Mouse (Mus musculus) brown adipose tissue, adult 24 weeks (tissue): ENCODE data around the gene Mybbp1a. TPM values are rescaled to one million over a fixed set of nuclear protein-coding genes. Genes with fewer than 3 reads are reported as not detected.

Experiments
- H3K27ac ChIP-seq: fragments of 200-500 bp; replicated peaks from 2 replicates; pipeline ENCODE4 v1.5.1; 2012; ENCODE audit warnings: low read depth, mild to moderate bottlenecking, low read length
- H3K4me1 ChIP-seq: fragments of 200-500 bp; 2 replicates; pipeline ENCODE4 v1.6.1; 2012; ENCODE audit warnings: low read length, mixed read lengths; ENCODE audit not compliant: control insufficient read depth, insufficient read depth, insufficient read length
- H3K4me3 ChIP-seq: fragments of 200-500 bp; 2 replicates; pipeline ENCODE4 v1.5.1; 2012; ENCODE audit warnings: low read depth, mild to moderate bottlenecking, low read length, moderate library complexity; ENCODE audit not compliant: insufficient read depth
- polyA plus RNA-seq: library from polyadenylated mRNA; stranded (reverse); fragments of >200 nt; gene quantifications from 2 replicates; pipeline ENCODE4 v1.2.4, GENCODE M21; 2012; ENCODE audit not compliant: missing spikeins, insufficient read depth, insufficient read length

The Mybbp1a gene
- polyA plus RNA-seq, 1 experiment: 23.2 TPM

GRCm38 (mm10) chr11:72474926-72475325 lies 33.8 kb downstream of the Mybbp1a start:
- H3K27ac ChIP-seq: peak overlapping the region; percentile 66
- peaks cover 41% of the 10 kb centered on the region for H3K4me1 ChIP-seq
- H3K4me3 ChIP-seq: no peak overlapping the region

- peak overlapping the region; percentile 66 for H3K27ac ChIP-seq
These were observed 34.3 kb downstream of the Mybbp1a start for GRCm38 (mm10) chr11:72475408-72475807.

GRCm38 (mm10) chr11:72476074-72476625 lies 35.0 kb downstream of the Mybbp1a start:
- Histone ChIP-seq H3K27ac (peak overlapping the region; percentile 56), H3K4me3 (no peak overlapping the region), H3K4me1 (peaks cover 31% of the 10 kb centered on the region)

More at GRCm38 (mm10) chr11:72475408-72475807, 34.3 kb downstream of the Mybbp1a start:
- H3K4me1 ChIP-seq: peaks cover 36% of the 10 kb centered on the region
- H3K4me3 ChIP-seq: no peak overlapping the region

- peak overlapping the region; percentile 77 for H3K27ac ChIP-seq
- peaks cover 37% of the 10 kb centered on the region for H3K4me1 ChIP-seq
- H3K4me3 ChIP-seq: no peak overlapping the region
These were observed 36.0 kb downstream of the Mybbp1a start for GRCm38 (mm10) chr11:72477182-72477581.

GRCm38 (mm10) chr11:72477653-72478052 lies 36.5 kb downstream of the Mybbp1a start:
- peaks cover 42% of the 10 kb centered on the region for H3K4me1 ChIP-seq
- H3K4me3 ChIP-seq: no peak overlapping the region
- H3K27ac ChIP-seq: peak overlapping the region; percentile 77

GRCm38 (mm10) chr11:72478228-72478627 lies 37.1 kb downstream of the Mybbp1a start:
- peaks cover 46% of the 10 kb centered on the region for H3K4me1 ChIP-seq
- peak overlapping the region; percentile 77 for H3K27ac ChIP-seq
- H3K4me3 ChIP-seq: no peak overlapping the region

- Histone ChIP-seq H3K4me3 (no peak overlapping the region), H3K4me1 (peaks cover 42% of the 10 kb centered on the region), H3K27ac (no peak overlapping the region)
These were observed 38.3 kb downstream of the Mybbp1a start for GRCm38 (mm10) chr11:72479499-72479898.

- Histone ChIP-seq H3K4me3 (no peak overlapping the region), H3K4me1 (peaks cover 33% of the 10 kb centered on the region), H3K27ac (no peak overlapping the region)
These were observed 40.2 kb downstream of the Mybbp1a start for GRCm38 (mm10) chr11:72481313-72481712.

- no peak overlapping the region for H3K27ac ChIP-seq
- H3K4me3 ChIP-seq: no peak overlapping the region
- peaks cover 30% of the 10 kb centered on the region for H3K4me1 ChIP-seq
These were observed 40.8 kb downstream of the Mybbp1a start for GRCm38 (mm10) chr11:72481952-72482351.

- Histone ChIP-seq H3K4me1 (peaks cover 25% of the 10 kb centered on the region), H3K27ac (peak overlapping the region; percentile 30; the same call in 1 of the 2 replicates), H3K4me3 (no peak overlapping the region)
These were observed 43.4 kb downstream of the Mybbp1a start for GRCm38 (mm10) chr11:72484549-72484948.

- peaks cover 25% of the 10 kb centered on the region for H3K4me1 ChIP-seq
- 0 out of 2 replicates have a peak overlapping the region, but pooled peaks have one; percentile 10 for H3K27ac ChIP-seq
- H3K4me3 ChIP-seq: no peak overlapping the region
These were observed 44.0 kb downstream of the Mybbp1a start for GRCm38 (mm10) chr11:72485157-72485556.

GRCm38 (mm10) chr11:72485960-72486359 lies 44.8 kb downstream of the Mybbp1a start:
- Histone ChIP-seq H3K4me3 (no peak overlapping the region), H3K4me1 (peaks cover 25% of the 10 kb centered on the region), H3K27ac (no peak overlapping the region)

GRCm38 (mm10) chr11:72487171-72487570 lies 46.0 kb downstream of the Mybbp1a start:
- Histone ChIP-seq H3K4me1 (peaks cover 18% of the 10 kb centered on the region), H3K4me3 (peak overlapping the region; percentile 69), H3K27ac (peak overlapping the region; percentile 39; the same call in 1 of the 2 replicates)

- Histone ChIP-seq H3K4me1 (peaks cover 12% of the 10 kb centered on the region), H3K4me3 (peak overlapping the region; percentile 69), H3K27ac (peak overlapping the region; percentile 39)
These were observed 46.6 kb downstream of the Mybbp1a start for GRCm38 (mm10) chr11:72487739-72488138.

GRCm38 (mm10) chr11:72488753-72489271 lies 47.7 kb downstream of the Mybbp1a start:
- 0 out of 2 replicates have a peak overlapping the region, but pooled peaks have one; percentile 20 for H3K27ac ChIP-seq
- H3K4me1 ChIP-seq: peaks cover 8% of the 10 kb centered on the region
- H3K4me3 ChIP-seq: peak overlapping the region; percentile 69

GRCm38 (mm10) chr11:72489397-72489796 lies 48.2 kb downstream of the Mybbp1a start:
- 0 out of 2 replicates have a peak overlapping the region, but pooled peaks have one; percentile 20 for H3K27ac ChIP-seq
- peak overlapping the region; percentile 69 for H3K4me3 ChIP-seq
- H3K4me1 ChIP-seq: peaks cover 8% of the 10 kb centered on the region
